Mouse (Mus musculus) midbrain, embryonic 15.5 days (tissue): Measurements from ENCODE around the gene Nudcd3. TPM values are rescaled to one million over a fixed set of nuclear protein-coding genes. Genes with fewer than 3 reads are reported as not detected.

Source experiments
- ATAC-seq: fragments of 200-750 bp; cut with Nextera tagmentation; replicated peaks from 2 replicates; pipeline ENCODE4 v1.8.0; 2017; ENCODE audit warnings: moderate TSS enrichment
- H3K27ac ChIP-seq: fragments of 300-500 bp; sonication (generic); 2 replicates; pipeline ENCODE4 v1.5.1; 2015; ENCODE audit warnings: mild to moderate bottlenecking, inconsistent platforms
- H3K27me3 ChIP-seq: fragments of 300-500 bp; sonication (generic); replicated peaks from 2 replicates; pipeline ENCODE4 v1.6.1; 2015; ENCODE audit warnings: inconsistent platforms
- H3K36me3 ChIP-seq: fragments of 300-500 bp; sonication (generic); replicated peaks from 2 replicates; pipeline ENCODE4 v1.6.1; 2015; ENCODE audit warnings: inconsistent platforms
- H3K4me1 ChIP-seq: fragments of 300-500 bp; sonication (generic); 2 replicates; pipeline ENCODE4 v1.6.1; 2015; ENCODE audit warnings: inconsistent platforms
- H3K4me2 ChIP-seq: fragments of 300-500 bp; sonication (generic); 2 replicates; pipeline ENCODE4 v1.6.1; 2015; ENCODE audit warnings: inconsistent platforms, mild to moderate bottlenecking, moderate library complexity
- H3K4me3 ChIP-seq: fragments of 300-500 bp; sonication (generic); 2 replicates; pipeline ENCODE4 v1.5.1; 2015; ENCODE audit warnings: mild to moderate bottlenecking, inconsistent platforms
- H3K9ac ChIP-seq: fragments of 300-500 bp; sonication (generic); 2 replicates; pipeline ENCODE4 v1.6.1; 2015; ENCODE audit warnings: mild to moderate bottlenecking, inconsistent platforms
- H3K9me3 ChIP-seq: fragments of 300-500 bp; sonication (generic); 2 replicates; pipeline ENCODE4 v1.6.1; 2016; ENCODE audit warnings: inconsistent platforms
- WGBS: fragments of 180-500 bp; shearing (Covaris S2); methylation state at CpG from one replicate; pipeline ENCODE4 v1.1.7; 2015; ENCODE audit warnings: mixed read lengths; 5-methylcytosine and 5-hydroxymethylcytosine counted together
- polyA plus RNA-seq: library from polyadenylated mRNA; unstranded; fragments of >200 nt; fragmentation: Nextera tagmentation; extraction: Ambion mirVana; gene quantifications from 2 replicates; pipeline ENCODE4 v1.2.1, GENCODE M21; 2015

Gene Nudcd3
- polyA plus RNA-seq, 1 experiment from 2014 or later = 77.2 TPM

DNA sequence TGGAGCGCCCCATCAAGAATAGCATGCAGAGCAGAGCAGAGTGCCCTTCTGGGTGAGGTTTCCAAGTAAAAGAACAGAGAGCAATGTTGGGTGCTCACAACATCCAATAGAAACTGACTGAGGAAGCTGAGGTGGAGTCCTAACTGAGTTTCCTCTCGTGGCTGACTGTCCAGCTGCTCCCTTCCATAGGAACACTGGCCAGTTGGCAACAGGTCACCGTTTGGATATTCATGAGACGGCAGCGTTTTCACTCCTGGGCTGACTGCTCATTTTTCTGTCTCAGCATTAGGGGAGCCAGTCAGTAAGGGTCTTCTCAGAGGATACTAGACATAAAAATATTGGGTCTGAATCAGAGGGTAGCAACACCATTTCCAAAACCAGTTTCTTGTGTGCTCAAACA lies 43.6 kb downstream of the Nudcd3 start:
- no peak for ATAC-seq

DNA sequence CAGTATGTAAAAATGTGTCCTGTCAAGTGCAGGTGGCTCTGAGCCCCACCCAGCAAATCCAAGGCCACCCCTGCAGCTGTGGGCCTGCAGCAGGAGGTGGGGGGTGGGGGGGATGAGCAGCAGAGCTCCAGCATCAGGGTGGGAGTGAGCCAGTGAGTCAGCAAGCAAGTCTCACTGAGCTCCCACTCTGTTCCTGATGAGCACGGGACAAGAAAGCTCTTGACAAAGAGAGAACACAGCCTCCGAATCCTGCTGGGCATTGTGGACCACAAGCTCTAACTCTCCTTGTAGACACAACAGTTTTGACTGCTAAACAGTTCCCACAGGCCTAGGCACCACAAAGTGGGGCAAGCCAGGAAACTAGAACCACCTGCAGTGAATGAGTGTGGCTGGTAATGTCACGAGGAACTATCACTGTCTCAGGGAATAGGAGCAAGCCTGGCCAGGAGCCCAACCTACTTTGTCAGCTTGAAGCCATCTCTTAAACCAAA lies 46.0 kb downstream of the Nudcd3 start:
- no peaks in the 10 kb centered on the region for H3K4me1 ChIP-seq
- no peak overlapping the region for H3K4me2 ChIP-seq
- no peaks in the 10 kb centered on the region for H3K27me3 ChIP-seq
- H3K9me3 ChIP-seq = no peaks in the 10 kb centered on the region
- no peak overlapping the region for H3K27ac ChIP-seq
- no peak overlapping the region for H3K4me3 ChIP-seq
- 70% methylated on average over 3 of the region's 3 CpGs for WGBS
- H3K9ac ChIP-seq = no peak overlapping the region
- peaks cover 5% of the 10 kb centered on the region; the same call in 1 of the 2 replicates for H3K36me3 ChIP-seq
- ATAC-seq = no peak

More for the DNA sequence above, 43.6 kb downstream of the Nudcd3 start:
- no peak overlapping the region for H3K4me2 ChIP-seq
- 72% methylated on average over 5 of the region's 5 CpGs for WGBS
- no peaks in the 10 kb centered on the region for H3K27me3 ChIP-seq
- no peak overlapping the region for H3K9ac ChIP-seq
- peaks cover 8% of the 10 kb centered on the region; the same call in 1 of the 2 replicates for H3K4me1 ChIP-seq
- no peaks in the 10 kb centered on the region for H3K36me3 ChIP-seq
- no peak overlapping the region for H3K4me3 ChIP-seq
- no peak overlapping the region for H3K27ac ChIP-seq
- H3K9me3 ChIP-seq = no peaks in the 10 kb centered on the region

DNA sequence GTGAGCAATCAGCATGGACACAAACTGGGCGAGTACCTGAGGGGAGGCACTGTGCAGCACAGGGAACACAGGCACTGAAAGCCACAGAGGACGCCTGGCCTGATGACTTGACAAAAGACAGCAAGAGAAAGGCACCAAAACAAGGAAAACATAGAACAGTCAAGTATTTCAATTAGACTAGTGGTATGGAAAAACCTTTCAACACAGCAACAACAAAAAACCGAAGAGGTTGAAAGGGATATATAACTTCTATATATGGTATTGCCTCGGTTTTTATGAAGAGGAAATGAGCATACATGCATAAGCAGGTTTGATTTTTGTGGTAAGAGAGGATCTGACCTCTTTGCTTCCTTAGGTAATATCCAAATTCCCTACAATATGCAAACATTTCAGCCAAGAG lies 47.4 kb downstream of the Nudcd3 start:
- H3K4me2 ChIP-seq = no peak overlapping the region
- 88% methylated on average over 4 of the region's 4 CpGs for WGBS
- no peaks in the 10 kb centered on the region for H3K4me1 ChIP-seq
- no peak for ATAC-seq
- H3K9me3 ChIP-seq = no peaks in the 10 kb centered on the region
- H3K36me3 ChIP-seq = peaks cover 10% of the 10 kb centered on the region; the same call in 1 of the 2 replicates
- H3K27ac ChIP-seq = no peak overlapping the region
- no peak overlapping the region for H3K4me3 ChIP-seq
- H3K27me3 ChIP-seq = no peaks in the 10 kb centered on the region
- no peak overlapping the region for H3K9ac ChIP-seq

DNA sequence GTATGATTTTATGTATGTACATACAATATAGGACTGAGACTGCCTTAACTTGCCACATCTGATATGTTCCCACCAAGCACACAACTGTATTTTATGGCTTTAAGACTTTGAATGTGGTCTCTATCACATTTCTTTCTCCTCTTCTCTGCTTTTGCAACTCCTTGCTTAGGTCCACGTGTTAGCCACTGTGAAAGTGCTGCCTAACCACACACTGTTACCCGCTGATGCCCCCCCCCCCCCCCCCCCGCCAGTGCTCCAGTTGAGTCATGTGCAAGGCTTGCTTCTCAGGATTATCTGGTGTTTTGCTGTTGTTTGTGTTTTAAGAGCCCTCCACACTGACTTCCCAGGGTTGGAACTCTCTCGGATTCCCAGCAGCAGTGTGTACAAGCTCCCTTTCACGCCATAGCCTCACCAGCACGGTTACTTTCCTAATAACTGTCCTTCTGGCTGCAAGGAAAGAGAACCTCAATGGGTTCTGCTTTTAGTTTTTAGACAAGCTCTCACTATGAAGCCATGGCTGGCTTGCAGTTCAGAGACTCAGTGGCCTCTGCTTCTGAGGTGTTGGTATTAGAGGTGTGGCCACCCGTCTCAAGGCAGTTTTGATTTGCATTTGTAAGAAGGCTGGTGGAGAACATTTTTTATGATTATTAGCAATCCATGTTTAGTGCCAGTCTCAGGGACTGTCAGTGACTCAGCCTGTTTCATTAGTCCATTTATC lies 61.8 kb downstream of the Nudcd3 start:
- Histone ChIP-seq H3K9ac (no peak overlapping the region), H3K9me3 (no peaks in the 10 kb centered on the region), H3K27ac (no peak overlapping the region), H3K4me3 (no peak overlapping the region), H3K4me2 (no peak overlapping the region), H3K27me3 (no peaks in the 10 kb centered on the region), H3K4me1 (no peaks in the 10 kb centered on the region), H3K36me3 (no peaks in the 10 kb centered on the region)
- ATAC-seq = no peak
- WGBS = 79% methylated on average over 7 of the region's 7 CpGs

DNA sequence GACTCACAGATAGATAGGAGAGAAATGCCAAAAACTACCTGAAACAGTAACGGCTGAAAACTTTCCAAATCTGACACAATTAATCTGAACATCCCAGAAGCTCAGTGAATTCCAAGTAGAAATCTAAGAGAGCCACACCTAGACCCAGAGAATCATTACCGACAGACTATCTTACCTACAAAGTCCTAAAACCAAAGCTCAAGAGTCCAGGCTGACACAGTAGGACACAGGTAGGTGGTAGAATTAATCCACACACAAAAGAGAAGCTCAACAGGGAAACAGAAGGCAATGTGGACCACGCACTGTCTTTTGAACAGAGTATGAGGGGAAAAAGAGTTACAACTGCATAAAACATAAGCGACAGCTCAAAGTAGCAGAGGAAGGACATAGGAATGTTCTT lies 67.3 kb downstream of the Nudcd3 start:
- Histone ChIP-seq H3K4me1 (no peaks in the 10 kb centered on the region), H3K36me3 (no peaks in the 10 kb centered on the region), H3K4me3 (no peak overlapping the region), H3K27me3 (no peaks in the 10 kb centered on the region), H3K9ac (no peak overlapping the region), H3K4me2 (no peak overlapping the region), H3K9me3 (no peaks in the 10 kb centered on the region), H3K27ac (no peak overlapping the region)
- 96% methylated on average over 4 of the region's 4 CpGs for WGBS
- no peak for ATAC-seq

DNA sequence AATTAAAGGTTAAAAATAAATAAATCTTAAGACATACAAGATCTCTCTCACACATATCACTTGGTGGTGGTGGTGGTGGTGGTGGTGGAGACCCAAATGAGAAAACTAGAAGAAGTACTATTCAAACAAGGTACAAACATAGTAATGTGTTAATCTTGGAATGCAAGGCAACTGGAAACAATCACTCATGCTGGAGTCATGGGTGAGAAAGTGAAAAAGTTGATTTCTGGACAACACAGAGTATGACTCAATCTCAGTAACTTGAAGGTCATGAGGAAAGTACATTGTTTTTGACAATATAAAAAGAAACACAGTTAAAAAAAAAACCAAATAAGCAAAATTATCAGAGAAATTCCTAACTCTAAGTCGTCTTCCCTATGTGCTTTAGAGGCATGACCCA lies 69.6 kb downstream of the Nudcd3 start:
- no peak for ATAC-seq
- no peak overlapping the region for H3K9ac ChIP-seq
- 89% methylated on average over 1 of the region's 1 CpGs for WGBS

DNA sequence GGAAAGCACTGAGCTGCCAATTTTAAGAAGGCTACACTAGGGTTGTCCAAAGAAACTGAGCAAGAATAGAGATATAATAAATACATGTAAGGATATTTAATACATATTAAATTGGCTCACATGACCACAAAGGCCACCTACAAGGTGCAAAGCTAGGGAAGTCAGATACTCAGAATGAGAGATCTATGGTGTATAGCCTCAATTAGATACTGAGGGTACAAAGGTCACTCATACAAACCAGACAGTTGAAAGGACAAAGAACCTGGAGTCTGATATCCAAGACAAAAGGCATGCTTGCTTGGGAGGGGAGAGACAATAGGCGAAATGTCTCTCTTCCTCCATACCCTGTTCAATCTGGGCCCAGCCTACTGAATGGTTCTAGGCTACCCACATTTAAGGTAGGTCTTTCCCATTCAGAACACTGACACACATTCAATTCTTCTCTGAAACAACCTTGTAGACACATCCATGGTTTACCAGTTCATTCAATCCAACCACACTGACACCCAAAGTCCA lies 76.6 kb downstream of the Nudcd3 start:
- Histone ChIP-seq H3K36me3 (0 out of 2 replicates have a peak, but pooled peaks cover 4% of the 10 kb centered on the region), H3K27me3 (no peaks in the 10 kb centered on the region), H3K27ac (no peak overlapping the region), H3K4me3 (no peak overlapping the region), H3K9me3 (no peaks in the 10 kb centered on the region), H3K4me2 (no peak overlapping the region), H3K4me1 (no peaks in the 10 kb centered on the region), H3K9ac (no peak overlapping the region)
- no peak for ATAC-seq
- WGBS = 92% methylated on average over 1 of the region's 1 CpGs

More for the DNA sequence above, 69.6 kb downstream of the Nudcd3 start:
- H3K4me1 ChIP-seq = no peaks in the 10 kb centered on the region
- H3K36me3 ChIP-seq = no peaks in the 10 kb centered on the region
- no peak overlapping the region for H3K4me2 ChIP-seq
- no peak overlapping the region for H3K27ac ChIP-seq
- no peak overlapping the region for H3K4me3 ChIP-seq
- H3K27me3 ChIP-seq = no peaks in the 10 kb centered on the region
- H3K9me3 ChIP-seq = no peaks in the 10 kb centered on the region

DNA sequence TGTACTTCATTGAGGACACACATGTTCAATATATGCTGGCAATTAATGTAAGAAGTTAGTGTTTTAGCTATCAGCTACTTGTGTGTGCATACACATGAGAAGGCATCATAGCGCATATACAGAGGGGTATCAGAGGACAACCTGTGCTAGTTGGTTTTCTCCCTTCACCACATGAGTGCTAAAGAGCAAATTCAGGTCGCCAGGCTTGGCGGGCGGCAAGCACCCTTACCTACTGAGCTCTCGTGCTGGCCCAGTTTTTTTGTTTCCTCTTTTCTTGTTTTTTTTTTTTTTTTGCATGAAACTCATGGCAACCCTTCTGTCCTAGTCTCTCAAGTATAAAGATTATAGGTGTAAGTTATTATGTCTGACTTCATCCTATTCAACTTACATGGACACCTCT lies 77.6 kb downstream of the Nudcd3 start:
- H3K36me3 ChIP-seq = 0 out of 2 replicates have a peak, but pooled peaks cover 4% of the 10 kb centered on the region

DNA sequence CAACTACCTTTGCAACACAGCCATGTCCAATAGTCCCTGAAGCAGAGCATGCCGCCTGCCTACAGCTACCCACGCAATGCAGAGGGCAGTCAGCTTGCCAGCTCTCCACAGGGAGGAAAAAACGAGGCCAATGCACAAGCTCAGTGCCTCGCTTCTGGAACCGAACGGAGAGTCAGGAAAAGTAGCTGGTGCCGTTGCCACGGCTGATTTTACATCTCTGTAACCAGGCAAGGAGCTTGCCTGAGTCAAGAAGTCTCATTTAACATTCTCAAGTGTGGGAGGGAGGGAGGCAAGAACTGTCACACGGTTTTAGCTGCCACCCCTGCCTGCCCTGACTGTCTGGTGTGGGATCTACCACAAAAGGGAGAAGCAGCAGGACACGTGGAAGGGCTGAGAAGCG lies 79.6 kb downstream of the Nudcd3 start:
- H3K27ac ChIP-seq = no peak overlapping the region; the same call in 1 of the 2 replicates
- H3K9me3 ChIP-seq = no peaks in the 10 kb centered on the region
- no peak overlapping the region for H3K9ac ChIP-seq
- no peak for ATAC-seq
- 0 out of 2 replicates have a peak, but pooled peaks cover 10% of the 10 kb centered on the region for H3K36me3 ChIP-seq
- H3K4me3 ChIP-seq = no peak overlapping the region
- no peaks in the 10 kb centered on the region for H3K4me1 ChIP-seq
- no peak overlapping the region for H3K4me2 ChIP-seq
- WGBS = 79% methylated on average over 11 of the region's 11 CpGs
- H3K27me3 ChIP-seq = no peaks in the 10 kb centered on the region

More for the DNA sequence above, 77.6 kb downstream of the Nudcd3 start:
- Histone ChIP-seq H3K4me2 (no peak overlapping the region), H3K9ac (no peak overlapping the region), H3K4me3 (no peak overlapping the region), H3K9me3 (no peaks in the 10 kb centered on the region), H3K4me1 (no peaks in the 10 kb centered on the region), H3K27me3 (no peaks in the 10 kb centered on the region), H3K27ac (no peak overlapping the region)
- ATAC-seq = no peak
- 90% methylated on average over 5 of the region's 5 CpGs for WGBS

DNA sequence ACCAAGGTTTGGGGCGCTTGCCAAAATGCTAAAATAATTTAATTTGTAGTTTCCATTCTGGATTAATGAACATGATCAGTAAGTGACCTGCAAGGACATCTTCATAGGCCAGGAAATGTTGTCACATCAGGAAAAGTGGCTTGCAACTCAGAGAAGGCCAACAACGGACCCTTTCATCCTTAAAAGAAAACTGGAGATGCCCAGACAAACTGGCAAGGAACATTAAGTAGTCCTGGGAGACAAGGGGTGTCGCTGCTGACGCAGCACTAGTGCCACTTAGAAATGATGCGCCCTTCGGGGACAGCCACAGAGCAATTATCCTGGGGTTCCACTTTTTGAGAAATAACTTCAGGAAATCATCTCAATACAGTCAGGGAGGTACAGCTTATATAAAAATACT lies 80.2 kb downstream of the Nudcd3 start:
- H3K4me2 ChIP-seq = no peak overlapping the region
- no peaks in the 10 kb centered on the region for H3K4me1 ChIP-seq
- no peak overlapping the region for H3K27ac ChIP-seq
- 87% methylated on average over 6 of the region's 6 CpGs for WGBS
- ATAC-seq = no peak
- no peaks in the 10 kb centered on the region for H3K9me3 ChIP-seq
- 0 out of 2 replicates have a peak, but pooled peaks cover 10% of the 10 kb centered on the region for H3K36me3 ChIP-seq
- H3K9ac ChIP-seq = no peak overlapping the region
- H3K4me3 ChIP-seq = no peak overlapping the region
- H3K27me3 ChIP-seq = no peaks in the 10 kb centered on the region

DNA sequence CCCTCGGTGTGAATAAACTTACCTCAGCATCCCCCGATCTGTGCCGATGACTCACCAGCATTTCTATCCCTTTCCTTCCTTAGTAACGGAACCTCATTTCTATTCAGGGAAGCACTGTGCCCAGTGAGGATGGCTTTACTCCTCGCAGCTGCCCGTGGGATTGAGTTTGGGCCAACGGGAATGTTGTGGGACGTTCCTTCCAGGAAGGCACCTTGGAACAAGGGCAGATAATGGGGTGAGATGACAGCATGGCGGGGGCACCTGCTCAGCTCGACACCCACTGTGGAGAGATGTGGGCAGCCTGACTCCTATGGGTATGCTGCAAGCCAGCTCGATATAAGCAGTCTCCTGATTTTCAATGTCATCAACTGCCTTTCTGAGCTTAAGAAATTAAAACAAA lies 80.9 kb downstream of the Nudcd3 start:
- ATAC-seq = no peak
- no peak overlapping the region for H3K4me2 ChIP-seq
- 89% methylated on average over 11 of the region's 11 CpGs for WGBS
- no peak overlapping the region for H3K4me3 ChIP-seq
- H3K27me3 ChIP-seq = no peaks in the 10 kb centered on the region
- H3K36me3 ChIP-seq = 0 out of 2 replicates have a peak, but pooled peaks cover 10% of the 10 kb centered on the region
- H3K9ac ChIP-seq = no peak overlapping the region
- H3K27ac ChIP-seq = no peak overlapping the region
- no peaks in the 10 kb centered on the region for H3K4me1 ChIP-seq
- no peaks in the 10 kb centered on the region for H3K9me3 ChIP-seq

DNA sequence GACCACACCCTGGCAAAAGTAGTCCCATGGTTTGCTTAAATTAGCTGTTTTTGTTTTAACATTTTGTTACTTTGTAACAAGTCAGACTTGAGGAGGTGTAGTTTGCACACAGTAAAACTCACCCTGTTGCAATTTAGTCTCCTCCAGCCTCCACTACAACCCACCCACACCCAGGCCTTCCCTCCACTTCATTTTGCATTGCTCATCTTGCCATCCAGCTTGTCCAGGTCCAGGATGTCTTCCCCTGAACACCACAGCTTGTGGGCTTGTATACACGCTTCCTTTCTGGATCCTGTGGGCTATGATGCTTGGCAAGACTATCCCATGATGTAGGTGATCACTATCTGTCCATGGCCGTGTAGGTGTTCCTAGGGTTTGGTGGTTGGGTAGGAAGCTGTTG lies 82.3 kb downstream of the Nudcd3 start:
- Histone ChIP-seq H3K27ac (no peak overlapping the region), H3K27me3 (no peaks in the 10 kb centered on the region), H3K4me3 (no peak overlapping the region), H3K9me3 (no peaks in the 10 kb centered on the region), H3K4me1 (no peaks in the 10 kb centered on the region), H3K9ac (no peak overlapping the region), H3K36me3 (peaks cover 10% of the 10 kb centered on the region; the same call in 1 of the 2 replicates), H3K4me2 (no peak overlapping the region)
- 93% methylated on average over 2 of the region's 2 CpGs for WGBS
- no peak for ATAC-seq
